Mouse (Mus musculus) megakaryocyte progenitor cell, adult 5-6 weeks (primary cell): ENCODE measurements around the gene Tcstv1. TPM values are rescaled to one million over a fixed set of nuclear protein-coding genes. Genes with fewer than 3 reads are reported as not detected.
"Not testable (repeated sequence)": the region's sequence is repeated elsewhere in the genome, so short reads cannot be mapped to it uniquely, and the experiment has no call there.

Experiments used
- ATAC-seq: replicated peaks from 2 replicates; pipeline ENCODE4 v1.8.0; 2016; ENCODE audit warnings: mild to moderate bottlenecking, moderate TSS enrichment, inconsistent platforms; ENCODE audit not compliant: poor library complexity
- total RNA-seq, 2 experiments: library from RNA; stranded (forward) in 1 of 2; stranded (reverse) in 1 of 2; fragments of 157-497, 149-512 nt in 1 of 2; fragments of 200-1000 nt in 1 of 2; gene quantifications; 2 replicates each; pipeline versions ENCODE4 v1.2.3 to v1.2.4; 2015 to 2017

The Tcstv1 gene
- total RNA-seq (2015) (not detected in 2 replicates), total RNA-seq (2017) (not detected in 2 replicates)

DNA sequence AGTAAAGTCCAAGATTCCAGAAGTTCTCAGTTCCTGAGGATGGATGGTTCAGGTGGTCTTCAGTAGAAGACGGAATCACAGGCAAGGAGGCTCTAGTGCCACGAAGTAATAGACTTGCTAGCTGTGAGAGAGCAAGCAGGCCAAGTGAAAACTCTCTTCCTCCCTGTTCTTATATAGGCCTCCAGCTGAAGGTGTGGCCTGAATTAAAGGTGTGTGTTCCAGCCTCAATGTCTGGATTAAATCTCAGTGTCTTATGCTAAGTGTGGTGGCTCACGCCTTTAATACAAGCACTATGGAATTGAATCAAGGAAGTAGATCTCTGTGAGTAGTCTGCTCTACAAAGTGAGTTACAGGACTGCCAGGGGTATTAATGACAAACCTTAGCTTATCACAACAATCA, at the start of gene Tcstv1:
Gene Tcstv1 (minus strand): TSS at position 101 of the 400 bp plus-strand sequence.
- not testable (repeated sequence) for ATAC-seq

- not testable (repeated sequence) for ATAC-seq
These were observed 34.6 kb upstream of the Tcstv1 start, which contains the start of gene Gm21761 for GRCm38 (mm10) chr13:119929172-119929571. Gm21761 (minus strand) TSS chr13:119929272.

- ATAC-seq: peak; percentile 66
These were observed 30.2 kb upstream of the Tcstv1 start for GRCm38 (mm10) chr13:119924597-119925340.

- ATAC-seq: peak; percentile 76
These were observed 22.6 kb upstream of the Tcstv1 start for GRCm38 (mm10) chr13:119916966-119917722.

GRCm38 (mm10) chr13:119916449-119916848, 21.9 kb upstream of the Tcstv1 start:
- ATAC-seq: peak; percentile 60

- ATAC-seq: peak; percentile 86
These were observed 4.0 kb upstream of the Tcstv1 start for GRCm38 (mm10) chr13:119898549-119898948.

DNA sequence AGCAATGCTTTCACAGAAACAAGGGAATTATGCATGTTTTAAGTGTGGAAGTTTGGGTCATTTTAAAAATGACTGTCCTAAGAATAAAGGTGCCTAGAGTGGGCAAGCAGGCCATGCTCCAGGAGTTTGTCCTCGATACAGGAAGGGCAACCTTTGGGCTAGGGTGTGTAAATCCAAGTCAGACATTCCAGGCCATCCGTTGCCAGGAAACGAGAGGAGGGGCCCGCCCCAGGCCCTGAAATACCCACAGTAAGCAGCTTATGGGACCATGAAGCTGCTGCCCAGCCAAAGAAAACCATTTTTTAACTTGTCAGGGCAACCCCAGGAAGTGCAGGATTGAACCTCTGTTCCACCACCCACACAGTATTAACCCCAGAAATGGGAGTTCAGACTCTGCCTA, 7.7 kb downstream of the Tcstv1 start:
- not testable (repeated sequence) for ATAC-seq

- peak; percentile 86 for ATAC-seq
These were observed 30.1 kb downstream of the Tcstv1 start for GRCm38 (mm10) chr13:119864395-119864999.

GRCm38 (mm10) chr13:119862399-119862798, 32.2 kb downstream of the Tcstv1 start:
- ATAC-seq: peak; percentile 58

Other genes with a start within 250 kb of the Tcstv1 start
- gene Hmgcs1, start 204.4 kb downstream of the Tcstv1 start, total RNA-seq (2015): 20.1 and 21.7 TPM in 2 replicates
- 26.5 and 34.3 TPM in 2 replicates for gene Hmgcs1, start 204.4 kb downstream of the Tcstv1 start, total RNA-seq (2017)
- 0.59 and 1.3 TPM in 2 replicates for gene Nim1k, start 138.9 kb downstream of the Tcstv1 start, total RNA-seq (2015)
- gene Nim1k, start 138.9 kb downstream of the Tcstv1 start, total RNA-seq (2017): 0.50 and 0.54 TPM in 2 replicates
- gene Zfp131, start 103.9 kb downstream of the Tcstv1 start, total RNA-seq (2015): 59.6 and 67.6 TPM in 2 replicates
- 50.9 and 64.3 TPM in 2 replicates for gene Zfp131, start 103.9 kb downstream of the Tcstv1 start, total RNA-seq (2017)
- gene AF067063, start 64.6 kb downstream of the Tcstv1 start, total RNA-seq (2015): not detected in 2 replicates
- not detected in 2 replicates for gene AF067063, start 64.6 kb downstream of the Tcstv1 start, total RNA-seq (2017)
- gene D13Ertd608e, start 58.8 kb downstream of the Tcstv1 start, total RNA-seq (2015): not detected in 2 replicates
- not detected in 2 replicates for gene D13Ertd608e, start 58.8 kb downstream of the Tcstv1 start, total RNA-seq (2017)
- gene Gm21761, start 34.5 kb upstream of the Tcstv1 start, total RNA-seq (2015): not detected in 2 replicates
- gene Gm21761, start 34.5 kb upstream of the Tcstv1 start, total RNA-seq (2017): not detected in 2 replicates
- not detected in 2 replicates for gene B020031M17Rik, start 56.0 kb upstream of the Tcstv1 start, total RNA-seq (2015)
- not detected in 2 replicates for gene B020031M17Rik, start 56.0 kb upstream of the Tcstv1 start, total RNA-seq (2017)
- 3.7 TPM in 1 of 2 replicates, not detected in the other for gene Gm36079, start 132.2 kb upstream of the Tcstv1 start, total RNA-seq (2015)
- not detected in 2 replicates for gene Gm36079, start 132.2 kb upstream of the Tcstv1 start, total RNA-seq (2017)
- 70.2 and 71.3 TPM in 2 replicates for gene Gm21188, start 157.4 kb upstream of the Tcstv1 start, total RNA-seq (2015)
- 34.4 and 35.7 TPM in 2 replicates for gene Gm21188, start 157.4 kb upstream of the Tcstv1 start, total RNA-seq (2017)
- gene Gm20767, start 245.5 kb upstream of the Tcstv1 start, total RNA-seq (2015): not detected in 2 replicates
- not detected in 2 replicates for gene Gm20767, start 245.5 kb upstream of the Tcstv1 start, total RNA-seq (2017)